Mouse (Mus musculus): ENCODE data around the gene Pak7. TPM values are rescaled to one million over a fixed set of nuclear protein-coding genes. Genes with fewer than 3 reads are reported as not detected.

Pak7 gene
- polyA plus RNA-seq, 1 experiment from 2014 or later: 17.2 TPM

GRCm38 (mm10) chr2:136140807-136141206, 247.0 kb downstream of the Pak7 start:
- no peak for ATAC-seq (ENCODE audit: low FRiP score)
- WGBS: 79% methylated on average over 2 of the region's 2 CpGs

GRCm38 (mm10) chr2:136139159-136140069, 248.4 kb downstream of the Pak7 start:
- DNase-seq (ENCODE audit: low spot score) (peak; percentile 66), ATAC-seq (ENCODE audit: low FRiP score) (peak; percentile 51; the same call in 1 of the 2 replicates)
- Histone ChIP-seq H3K36me3 (ENCODE audit: control insufficient read depth, insufficient read depth, low read length) (no peaks in the 10 kb centered on the region), H3K9me3 (ENCODE audit: control insufficient read depth, low read length) (no peaks in the 10 kb centered on the region), H3K4me3 (ENCODE audit: low read depth, low read length) (no peak overlapping the region), H3K4me1 (replicated peaks; ENCODE audit: control insufficient read depth, insufficient read depth, low read length) (no peaks in the 10 kb centered on the region), H3K27ac (ENCODE audit: low read depth, low read length) (no peak overlapping the region), H3K4me2 (replicated peaks; ENCODE audit: low read depth, low read length) (no peak overlapping the region), H3K27me3 (ENCODE audit: control insufficient read depth, insufficient read depth, low read length) (no peaks in the 10 kb centered on the region), H3K9ac (ENCODE audit: low read depth, low read length) (no peak overlapping the region)
- WGBS: 71% methylated on average over 4 of the region's 4 CpGs

More at GRCm38 (mm10) chr2:136140807-136141206, 247.0 kb downstream of the Pak7 start:
- DNase-seq (ENCODE audit: low spot score): no peak
- no peak overlapping the region for H3K9ac ChIP-seq (ENCODE audit: low read depth, low read length)
- H3K4me3 ChIP-seq (ENCODE audit: low read depth, low read length): no peak overlapping the region
- no peak overlapping the region for H3K4me2 ChIP-seq (replicated peaks; ENCODE audit: low read depth, low read length)
- no peaks in the 10 kb centered on the region for H3K36me3 ChIP-seq (ENCODE audit: control insufficient read depth, insufficient read depth, low read length)
- no peak overlapping the region for H3K27ac ChIP-seq (ENCODE audit: low read depth, low read length)
- no peaks in the 10 kb centered on the region for H3K27me3 ChIP-seq (ENCODE audit: control insufficient read depth, insufficient read depth, low read length)
- no peaks in the 10 kb centered on the region for H3K4me1 ChIP-seq (replicated peaks; ENCODE audit: control insufficient read depth, insufficient read depth, low read length)
- H3K9me3 ChIP-seq (ENCODE audit: control insufficient read depth, low read length): no peaks in the 10 kb centered on the region

- H3K27me3 ChIP-seq (ENCODE audit: control insufficient read depth, insufficient read depth, low read length): no peaks in the 10 kb centered on the region
- no peak overlapping the region for H3K4me3 ChIP-seq (ENCODE audit: low read depth, low read length)
- H3K27ac ChIP-seq (ENCODE audit: low read depth, low read length): no peak overlapping the region
- no peak overlapping the region for H3K4me2 ChIP-seq (replicated peaks; ENCODE audit: low read depth, low read length)
- H3K36me3 ChIP-seq (ENCODE audit: control insufficient read depth, insufficient read depth, low read length): no peaks in the 10 kb centered on the region
- DNase-seq (ENCODE audit: low spot score) (no peak), ATAC-seq (ENCODE audit: low FRiP score) (no peak)
- no peaks in the 10 kb centered on the region for H3K9me3 ChIP-seq (ENCODE audit: control insufficient read depth, low read length)
- H3K4me1 ChIP-seq (replicated peaks; ENCODE audit: control insufficient read depth, insufficient read depth, low read length): no peaks in the 10 kb centered on the region
- no peak overlapping the region for H3K9ac ChIP-seq (ENCODE audit: low read depth, low read length)
Measured at GRCm38 (mm10) chr2:136138451-136138850, 249.3 kb downstream of the Pak7 start.

GRCm38 (mm10) chr2:136121867-136122266, 265.9 kb downstream of the Pak7 start:
- 31% methylated on average over 6 of the region's 6 CpGs for WGBS
- Histone ChIP-seq H3K9ac (ENCODE audit: low read depth, low read length) (no peak overlapping the region), H3K4me2 (replicated peaks; ENCODE audit: low read depth, low read length) (no peak overlapping the region), H3K36me3 (ENCODE audit: control insufficient read depth, insufficient read depth, low read length) (no peaks in the 10 kb centered on the region), H3K9me3 (ENCODE audit: control insufficient read depth, low read length) (no peaks in the 10 kb centered on the region), H3K27ac (ENCODE audit: low read depth, low read length) (peak overlapping the region; percentile 65), H3K4me1 (replicated peaks; ENCODE audit: control insufficient read depth, insufficient read depth, low read length) (no peaks in the 10 kb centered on the region), H3K4me3 (ENCODE audit: low read depth, low read length) (no peak overlapping the region), H3K27me3 (ENCODE audit: control insufficient read depth, insufficient read depth, low read length) (no peaks in the 10 kb centered on the region)
- peak; percentile 53 for DNase-seq (ENCODE audit: low spot score)
- peak; percentile 85 for ATAC-seq (ENCODE audit: low FRiP score)

- Histone ChIP-seq H3K4me1 (replicated peaks; ENCODE audit: control insufficient read depth, insufficient read depth, low read length) (no peaks in the 10 kb centered on the region), H3K4me2 (replicated peaks; ENCODE audit: low read depth, low read length) (no peak overlapping the region), H3K9ac (ENCODE audit: low read depth, low read length) (no peak overlapping the region), H3K27me3 (ENCODE audit: control insufficient read depth, insufficient read depth, low read length) (no peaks in the 10 kb centered on the region), H3K4me3 (ENCODE audit: low read depth, low read length) (no peak overlapping the region), H3K9me3 (ENCODE audit: control insufficient read depth, low read length) (no peaks in the 10 kb centered on the region), H3K36me3 (ENCODE audit: control insufficient read depth, insufficient read depth, low read length) (no peaks in the 10 kb centered on the region), H3K27ac (ENCODE audit: low read depth, low read length) (no peak overlapping the region)
- DNase-seq (ENCODE audit: low spot score) (no peak), ATAC-seq (ENCODE audit: low FRiP score) (no peak)
- WGBS: 95% methylated on average over 2 of the region's 2 CpGs
Measured at GRCm38 (mm10) chr2:136118006-136118405, 269.8 kb downstream of the Pak7 start.

GRCm38 (mm10) chr2:136113374-136113773, 274.4 kb downstream of the Pak7 start:
- no peak for DNase-seq (ENCODE audit: low spot score)
- WGBS: 81% methylated on average over 6 of the region's 6 CpGs
- no peak overlapping the region for H3K4me2 ChIP-seq (replicated peaks; ENCODE audit: low read depth, low read length)
- no peak for ATAC-seq (ENCODE audit: low FRiP score)
- H3K4me3 ChIP-seq (ENCODE audit: low read depth, low read length): no peak overlapping the region
- no peaks in the 10 kb centered on the region for H3K27me3 ChIP-seq (ENCODE audit: control insufficient read depth, insufficient read depth, low read length)
- no peaks in the 10 kb centered on the region for H3K36me3 ChIP-seq (ENCODE audit: control insufficient read depth, insufficient read depth, low read length)
- no peak overlapping the region for H3K9ac ChIP-seq (ENCODE audit: low read depth, low read length)
- no peaks in the 10 kb centered on the region for H3K9me3 ChIP-seq (ENCODE audit: control insufficient read depth, low read length)
- H3K4me1 ChIP-seq (replicated peaks; ENCODE audit: control insufficient read depth, insufficient read depth, low read length): peaks cover 5% of the 10 kb centered on the region; the same call in 1 of the 2 replicates
- H3K27ac ChIP-seq (ENCODE audit: low read depth, low read length): no peak overlapping the region

- Histone ChIP-seq H3K9me3 (ENCODE audit: control insufficient read depth, low read length) (no peaks in the 10 kb centered on the region), H3K4me2 (replicated peaks; ENCODE audit: low read depth, low read length) (no peak overlapping the region), H3K9ac (ENCODE audit: low read depth, low read length) (peak overlapping the region; percentile 48; the same call in 1 of the 2 replicates)
Measured at GRCm38 (mm10) chr2:136109038-136109363, 278.8 kb downstream of the Pak7 start.

GRCm38 (mm10) chr2:136108124-136109037, 279.4 kb downstream of the Pak7 start:
- Histone ChIP-seq H3K36me3 (ENCODE audit: control insufficient read depth, insufficient read depth, low read length) (no peaks in the 10 kb centered on the region), H3K4me2 (replicated peaks; ENCODE audit: low read depth, low read length) (peak overlapping the region; percentile 17), H3K9ac (ENCODE audit: low read depth, low read length) (peak overlapping the region; percentile 48; the same call in 1 of the 2 replicates), H3K27ac (ENCODE audit: low read depth, low read length) (peak overlapping the region; percentile 89), H3K4me1 (replicated peaks; ENCODE audit: control insufficient read depth, insufficient read depth, low read length) (peaks cover 5% of the 10 kb centered on the region; the same call in 1 of the 2 replicates), H3K4me3 (ENCODE audit: low read depth, low read length) (no peak overlapping the region), H3K9me3 (ENCODE audit: control insufficient read depth, low read length) (no peaks in the 10 kb centered on the region), H3K27me3 (ENCODE audit: control insufficient read depth, insufficient read depth, low read length) (no peaks in the 10 kb centered on the region)
- ATAC-seq (ENCODE audit: low FRiP score): peak; percentile 96
- peak; percentile 65 for DNase-seq (ENCODE audit: low spot score)
- 20% methylated on average over 6 of the region's 6 CpGs for WGBS

More at GRCm38 (mm10) chr2:136109038-136109363, 278.8 kb downstream of the Pak7 start:
- Histone ChIP-seq H3K36me3 (ENCODE audit: control insufficient read depth, insufficient read depth, low read length) (no peaks in the 10 kb centered on the region), H3K4me1 (replicated peaks; ENCODE audit: control insufficient read depth, insufficient read depth, low read length) (peaks cover 5% of the 10 kb centered on the region; the same call in 1 of the 2 replicates), H3K27me3 (ENCODE audit: control insufficient read depth, insufficient read depth, low read length) (no peaks in the 10 kb centered on the region), H3K27ac (ENCODE audit: low read depth, low read length) (peak overlapping the region; percentile 89), H3K4me3 (ENCODE audit: low read depth, low read length) (no peak overlapping the region)
- ATAC-seq (ENCODE audit: low FRiP score) (no peak), DNase-seq (ENCODE audit: low spot score) (no peak)
- 0% methylated on average over 2 of the region's 2 CpGs for WGBS

Data from hindbrain, embryonic 11.5 days (tissue).